ENCODE assay signal across 10 mouse cellular contexts in the genomic region with DNA sequence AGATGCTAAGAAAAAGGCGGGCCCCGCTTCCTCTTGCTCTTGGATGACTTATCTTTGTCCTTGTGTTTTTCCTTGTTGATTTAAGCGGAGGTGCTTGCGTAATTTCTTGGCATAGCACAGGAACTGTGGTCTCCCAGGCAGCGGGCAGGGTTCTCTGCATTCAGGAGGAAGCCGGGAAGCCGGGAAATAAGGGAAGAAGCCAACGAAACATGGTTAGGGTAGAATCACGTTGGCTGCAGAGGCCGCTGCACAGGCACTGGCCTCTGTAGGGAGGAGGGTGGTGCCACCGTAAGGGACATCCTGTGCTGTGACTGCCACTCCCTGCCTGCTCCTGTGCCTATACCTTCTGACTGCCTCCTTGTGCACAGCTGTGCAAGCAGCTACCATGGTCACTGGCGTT. TPM values are rescaled to one million over a fixed set of nuclear protein-coding genes. Genes with fewer than 3 reads are reported as not detected.
DNase-seq lines count a peak whose midpoint lies in the region; ATAC-seq and TF ChIP-seq lines count a peak whose summit lies in the region.
"Had no signal": no experiment of that assay in that cellular context is flagged by ENCODE, and none has a peak within 500 bp of the region (broad histone marks: within the 10 kb centered on the region; RNA-seq: fewer than 3 reads in every experiment).

No protein-coding gene starts in this region.

- WGBS in heart, embryonic 16.5 days, result 48% methylated on average over 12 of the region's 12 CpGs
- WGBS in liver, embryonic 14.5 days (ENCODE audit: insufficient replicate concordance), result 36% methylated on average over 12 of the region's 12 CpGs
- WGBS in stomach, embryonic 16.5 days, result 38% methylated on average over 12 of the region's 12 CpGs
- 82% methylated on average over 12 of the region's 12 CpGs for WGBS in embryonic facial prominence, embryonic 10.5 days

- no peaks in the 10 kb centered on the region; the same call in 1 of the 2 replicates for H3K4me1 ChIP-seq in heart, embryonic 16.5 days (ENCODE audit: control insufficient read depth, insufficient read depth, low read length)
- H3K4me1 ChIP-seq in liver, embryonic 14.5 days (replicated peaks; ENCODE audit: control insufficient read depth in 2 of 2, insufficient read depth in 2 of 2, low read length in 1 of 2), result peaks cover 0 to 7% of the 10 kb centered on the region in 2 experiments; a peak in 2 of 4 replicates
- peaks cover 24% of the 10 kb centered on the region for H3K4me1 ChIP-seq in stomach, embryonic 16.5 days (ENCODE audit: control insufficient read depth, insufficient read depth, low read length)
- H3K4me1 ChIP-seq in embryonic facial prominence, embryonic 10.5 days, result peaks cover 40% of the 10 kb centered on the region

- peaks cover 4% of the 10 kb centered on the region; the same call in 1 of the 2 replicates for H3K27me3 ChIP-seq in heart, embryonic 16.5 days (ENCODE audit: control insufficient read depth, insufficient read depth, low read length)
- no peaks in the 10 kb centered on the region for H3K27me3 ChIP-seq in liver, embryonic 14.5 days (ENCODE audit: control insufficient read depth, insufficient read depth, low read length)
- H3K27me3 ChIP-seq in stomach, embryonic 16.5 days (ENCODE audit: control insufficient read depth, insufficient read depth, low read length), result no peaks in the 10 kb centered on the region
- no peaks in the 10 kb centered on the region for H3K27me3 ChIP-seq in embryonic facial prominence, embryonic 10.5 days (replicated peaks; ENCODE audit: low read depth, poor library complexity, severe bottlenecking)

- no peak overlapping the region for H3K4me3 ChIP-seq in heart, embryonic 16.5 days (ENCODE audit: low read length)
- H3K4me3 ChIP-seq in liver, embryonic 14.5 days (ENCODE audit: insufficient read depth in 1 of 2, low read depth in 2 of 2, low read length in 2 of 2), result no peak overlapping the region
- H3K4me3 ChIP-seq in stomach, embryonic 16.5 days (replicated peaks; ENCODE audit: low read length), result 0 out of 2 replicates have a peak overlapping the region, but pooled peaks have one; percentile 1
- H3K4me3 ChIP-seq in embryonic facial prominence, embryonic 10.5 days, result no peak overlapping the region

- H3K4me2 ChIP-seq in heart, embryonic 16.5 days (ENCODE audit: low read depth, low read length), result no peak overlapping the region
- H3K4me2 ChIP-seq in liver, embryonic 14.5 days (ENCODE audit: low read depth), result no peak overlapping the region
- H3K4me2 ChIP-seq in stomach, embryonic 16.5 days (ENCODE audit: low read depth, low read length), result peak overlapping the region; percentile 17

- no peak for TF ChIP-seq CTCF in liver, embryonic 14.5 days (IDR thresholded peaks at IDR 0.05; ENCODE audit: low read depth)

- no peaks in the 10 kb centered on the region for H3K9me3 ChIP-seq in heart, embryonic 16.5 days (replicated peaks; ENCODE audit: control insufficient read depth, low read length)
- no peaks in the 10 kb centered on the region for H3K9me3 ChIP-seq in liver, embryonic 14.5 days (ENCODE audit: control insufficient read depth, low read length)
- no peaks in the 10 kb centered on the region for H3K9me3 ChIP-seq in stomach, embryonic 16.5 days (replicated peaks; ENCODE audit: control insufficient read depth, low read length)
- no peaks in the 10 kb centered on the region for H3K9me3 ChIP-seq in embryonic facial prominence, embryonic 10.5 days
- H3K9me3 ChIP-seq: G1E had no signal

- TF ChIP-seq EP300 in liver, embryonic 14.5 days (IDR thresholded peaks at IDR 0.05; ENCODE audit: low read depth), result no peak

- peak overlapping the region; percentile 34 for H3K27ac ChIP-seq in heart, embryonic 16.5 days (ENCODE audit: low read length)
- H3K27ac ChIP-seq in liver, embryonic 14.5 days, result no peak overlapping the region
- H3K27ac ChIP-seq in stomach, embryonic 16.5 days (ENCODE audit: low read length), result peak overlapping the region; percentile 71
- H3K27ac ChIP-seq in embryonic facial prominence, embryonic 10.5 days (replicated peaks), result no peak overlapping the region

- H3K36me3 ChIP-seq in heart, embryonic 16.5 days (ENCODE audit: control insufficient read depth, insufficient read depth), result no peaks in the 10 kb centered on the region
- no peaks in the 10 kb centered on the region for H3K36me3 ChIP-seq in liver, embryonic 14.5 days (replicated peaks; ENCODE audit: control insufficient read depth, insufficient read depth, low read depth)
- no peaks in the 10 kb centered on the region for H3K36me3 ChIP-seq in stomach, embryonic 16.5 days (ENCODE audit: control insufficient read depth, insufficient read depth, low read length)
- no peaks in the 10 kb centered on the region for H3K36me3 ChIP-seq in embryonic facial prominence, embryonic 10.5 days (replicated peaks)
- H3K36me3 ChIP-seq: G1E had no signal

- peak; percentile 6 to 17 for DNase-seq in right cerebral cortex, adult 2 months (ENCODE audit: low spot score in 2 of 2)
- DNase-seq in right cerebral cortex, postnatal 10 days (ENCODE audit: low spot score in 2 of 2), result no peak
- no peak for DNase-seq in liver, embryonic 14.5 days (ENCODE audit: low read depth in 3 of 3, low spot score in 3 of 3)
- no peak for DNase-seq in embryonic facial prominence, embryonic 10.5 days (ENCODE audit: low spot score)
- no peak for DNase-seq in layer of hippocampus, postnatal 14 days (ENCODE audit: low spot score in 2 of 2)
- no peak for DNase-seq in spleen, postnatal 10 days (ENCODE audit: low spot score in 2 of 2)
- DNase-seq: gastrocnemius, postnatal 10 days had no signal

- ATAC-seq in heart, embryonic 16.5 days (replicated peaks; ENCODE audit: extremely low read depth, insufficient read depth, low FRiP score), result no peak; the same call in 1 of the 2 replicates
- ATAC-seq in liver, embryonic 14.5 days (ENCODE audit: insufficient read depth), result 0 out of 2 replicates have a peak, but pooled peaks have one; percentile 18
- peak; percentile 76; the same call in 1 of the 2 replicates for ATAC-seq in stomach, embryonic 16.5 days (ENCODE audit: insufficient read depth, low FRiP score)

- H3K9ac ChIP-seq in heart, embryonic 16.5 days (ENCODE audit: low read length), result no peak overlapping the region
- no peak overlapping the region for H3K9ac ChIP-seq in liver, embryonic 14.5 days (replicated peaks)
- peak overlapping the region; percentile 16 for H3K9ac ChIP-seq in stomach, embryonic 16.5 days (ENCODE audit: low read length)

RNA-seq across cellular contexts. Expression of a gene that starts 15.4 kb away (rescaled TPM):
- 0.26 and 0.69 TPM in 2 replicates for polyA plus RNA-seq in heart, embryonic 16.5 days (2015; fragmentation: Nextera tagmentation; extraction: Ambion mirVana)
- polyA plus RNA-seq in liver, embryonic 14.5 days (2012; rRNA removed), result 0.08 and 0.11 TPM in 2 replicates
- polyA plus RNA-seq in liver, embryonic 14.5 days (2014; fragmentation: Nextera tagmentation; extraction: Ambion mirVana), result 0.08 and 0.10 TPM in 2 replicates
- 10.8 and 15.9 TPM in 2 replicates for polyA plus RNA-seq in stomach, embryonic 16.5 days (2015; fragmentation: Nextera tagmentation; extraction: Ambion mirVana)
- 3.8 and 4.1 TPM in 2 replicates for polyA plus RNA-seq in embryonic facial prominence, embryonic 10.5 days (2016; fragmentation: Nextera tagmentation; extraction: Ambion mirVana)
- 1 to 10 TPM; 1.7 to 2.9 TPM for total RNA-seq in layer of hippocampus, postnatal 14 days (2021)
- total RNA-seq: G1E; gastrocnemius, postnatal 10 days had no signal
- polyA plus RNA-seq: G1E had no signal

RNA-seq across cellular contexts. Expression of a gene that starts 49.1 kb away (rescaled TPM):
- 6.4 and 7.5 TPM in 2 replicates for polyA plus RNA-seq in heart, embryonic 16.5 days (2015; fragmentation: Nextera tagmentation; extraction: Ambion mirVana)
- 0.95 and 0.99 TPM in 2 replicates for polyA plus RNA-seq in liver, embryonic 14.5 days (2012; rRNA removed)
- 1.3 and 2.1 TPM in 2 replicates for polyA plus RNA-seq in liver, embryonic 14.5 days (2014; fragmentation: Nextera tagmentation; extraction: Ambion mirVana)
- 33.9 and 38.6 TPM in 2 replicates for polyA plus RNA-seq in stomach, embryonic 16.5 days (2015; fragmentation: Nextera tagmentation; extraction: Ambion mirVana)
- 3.8 and 4.5 TPM in 2 replicates for polyA plus RNA-seq in embryonic facial prominence, embryonic 10.5 days (2016; fragmentation: Nextera tagmentation; extraction: Ambion mirVana)
- 1 to 10 TPM; 6.9 to 8.2 TPM for total RNA-seq in layer of hippocampus, postnatal 14 days (2021)
- total RNA-seq: G1E had no signal
- polyA plus RNA-seq: G1E had no signal

Comparison
In these comparisons a context has a peak if more than half of its experiments do, and no peak if none do; other contexts are left out.
1. DNase-seq: peak in right cerebral cortex, adult 2 months (2 of 2); none in right cerebral cortex, postnatal 10 days (0 of 2), liver, embryonic 14.5 days (0 of 3), embryonic facial prominence, embryonic 10.5 days (single experiment), layer of hippocampus, postnatal 14 days (0 of 2) and spleen, postnatal 10 days (0 of 2).
2. H3K27ac ChIP-seq: peak in heart, embryonic 16.5 days (single experiment) and stomach, embryonic 16.5 days (single experiment); none in liver, embryonic 14.5 days (single experiment) and embryonic facial prominence, embryonic 10.5 days (single experiment).